Mouse (Mus musculus) heart, adult 10 weeks (tissue): ENCODE data around the gene Olfr1508. TPM values are rescaled to one million over a fixed set of nuclear protein-coding genes. Genes with fewer than 3 reads are reported as not detected.

Experiments
- polyA plus RNA-seq: library from polyadenylated mRNA; stranded (reverse); fragments of 350-450 nt; fragmentation: Illumina TruSeq; extraction: RNeasy Lipid Tissue Mini Kit (QIAGEN cat#74804); gene quantifications from one replicate; pipeline ENCODE4 v1.2.3, GENCODE M21; 2014; ENCODE audit warnings: low read depth, low replicate concordance

Olfr1508 gene
- polyA plus RNA-seq: not detected

GRCm38 (mm10) chr14:52467395-52467794, at the start of gene Olfr1508:
Gene Olfr1508 (minus strand): TSS chr14:52467495.

GRCm38 (mm10) chr14:52495516-52495915, 28.2 kb upstream of the Olfr1508 start, which contains the start of gene Olfr1507:
Gene Olfr1507 (minus strand): TSS chr14:52495749.

GRCm38 (mm10) chr14:52442690-52443089, 24.6 kb downstream of the Olfr1508 start, which contains the start of gene Olfr1509:
Gene Olfr1509 (plus strand): TSS chr14:52442990.

GRCm38 (mm10) chr14:52414273-52414672, 53.0 kb downstream of the Olfr1508 start, which contains the start of gene Olfr1510:
Gene Olfr1510 (minus strand): TSS chr14:52414373.

Other genes with a start within 250 kb of the Olfr1508 start
- gene Chd8, start 209.7 kb downstream of the Olfr1508 start, polyA plus RNA-seq: 25.2 TPM
- 20.1 TPM for gene Tox4, start 188.3 kb downstream of the Olfr1508 start, polyA plus RNA-seq
- gene Rab2b, start 187.9 kb downstream of the Olfr1508 start, polyA plus RNA-seq: 6.3 TPM
- gene Mettl3, start 162.4 kb downstream of the Olfr1508 start, polyA plus RNA-seq: 22.1 TPM
- gene Sall2, start 138.7 kb downstream of the Olfr1508 start, polyA plus RNA-seq: 1.6 TPM
- gene Olfr1513, start 111.1 kb downstream of the Olfr1508 start, polyA plus RNA-seq: not detected
- not detected for gene Olfr1512, start 88.3 kb downstream of the Olfr1508 start, polyA plus RNA-seq
- not detected for gene Olfr1511, start 70.1 kb downstream of the Olfr1508 start, polyA plus RNA-seq
- not detected for gene Olfr1510, start 53.1 kb downstream of the Olfr1508 start, polyA plus RNA-seq
- gene Olfr1509, start 24.5 kb downstream of the Olfr1508 start, polyA plus RNA-seq: not detected
- gene Olfr1507, start 28.3 kb upstream of the Olfr1508 start, polyA plus RNA-seq: not detected